Mouse (Mus musculus) limb, embryonic 11.5 days (tissue): ENCODE results near the gene Btbd18. TPM values are rescaled to one million over a fixed set of nuclear protein-coding genes. Genes with fewer than 3 reads are reported as not detected.

Source experiments
- ATAC-seq: fragments of 200-750 bp; cut with Nextera tagmentation; 2 replicates; pipeline ENCODE4 v1.8.0; 2017; ENCODE audit warnings: low read depth; ENCODE audit not compliant: insufficient number of reproducible peaks, low FRiP score, low TSS enrichment
- DNase-seq: peaks from one replicate; pipeline ENCODE4 v3.0.0-alpha.2; 2015; ENCODE audit warnings: low spot score
- H3K27ac ChIP-seq: fragments of 300-500 bp; sonication (generic); replicated peaks from 2 replicates; pipeline ENCODE4 v1.5.1; 2014; ENCODE audit warnings: low read depth, mild to moderate bottlenecking, low read length
- H3K27me3 ChIP-seq: fragments of 300-500 bp; sonication (generic); 2 replicates; pipeline ENCODE4 v1.6.1; 2014; ENCODE audit warnings: mild to moderate bottlenecking, low read length, mixed read lengths; ENCODE audit not compliant: control insufficient read depth, insufficient read depth
- H3K36me3 ChIP-seq: fragments of 300-500 bp; sonication (generic); 2 replicates; pipeline ENCODE4 v1.6.1; 2014; ENCODE audit warnings: mild to moderate bottlenecking, low read length, moderate library complexity, mixed read lengths; ENCODE audit not compliant: control insufficient read depth, insufficient read depth
- H3K4me1 ChIP-seq: fragments of 300-500 bp; sonication (generic); 2 replicates; pipeline ENCODE4 v1.6.1; 2014; ENCODE audit warnings: low read length, mixed read lengths; ENCODE audit not compliant: control insufficient read depth, insufficient read depth
- H3K4me2 ChIP-seq: fragments of 300-500 bp; sonication (generic); 2 replicates; pipeline ENCODE4 v1.6.1; 2014; ENCODE audit warnings: low read depth, mild to moderate bottlenecking, moderate library complexity; ENCODE audit not compliant: severe bottlenecking
- H3K4me3 ChIP-seq: fragments of 300-500 bp; sonication (generic); 2 replicates; pipeline ENCODE4 v1.5.1; 2014; ENCODE audit warnings: low read depth, low read length
- H3K9ac ChIP-seq: fragments of 300-500 bp; sonication (generic); 2 replicates; pipeline ENCODE4 v1.6.1; 2014; ENCODE audit warnings: mild to moderate bottlenecking, low read length
- H3K9me3 ChIP-seq: fragments of 300-500 bp; sonication (generic); 2 replicates; pipeline ENCODE4 v1.6.1; 2016; ENCODE audit warnings: low read length; ENCODE audit not compliant: control insufficient read depth
- WGBS: fragments of 180-500 bp; shearing (Covaris S2); extraction: QIAGEN DNeasy Blood & Tissue Kit; methylation state at CpG from one replicate; pipeline ENCODE4 v1.1.7; 2014; 5-methylcytosine and 5-hydroxymethylcytosine counted together
- polyA plus RNA-seq: library from polyadenylated mRNA; unstranded; fragments of >200 nt; fragmentation: Nextera tagmentation; extraction: Ambion mirVana; gene quantifications from 2 replicates; pipeline ENCODE4 v1.2.1, GENCODE M21; 2014

Gene Btbd18
- polyA plus RNA-seq, 1 experiment from 2014 or later: 0.37 TPM

DNA sequence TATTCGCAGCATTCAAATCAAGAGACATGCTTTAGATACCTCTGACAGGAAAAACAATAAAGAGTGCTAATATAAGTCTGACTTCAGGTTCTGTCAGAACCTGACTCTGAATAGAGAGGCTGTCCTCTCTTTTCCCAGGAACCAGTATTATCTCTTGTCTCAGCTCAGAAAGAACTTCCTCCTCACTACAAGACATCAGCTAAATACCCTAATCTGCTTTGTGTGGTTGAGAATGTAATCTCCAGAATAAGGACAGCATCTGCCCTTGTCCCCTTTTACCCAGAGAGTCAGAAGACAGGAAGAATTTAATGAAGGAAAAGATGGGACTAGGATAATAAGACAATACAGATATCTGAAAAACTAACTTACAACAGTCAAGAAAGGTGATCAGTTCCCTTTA is 44.6 kb downstream of the Btbd18 start:
- no peak overlapping the region for H3K27ac ChIP-seq
- no peaks in the 10 kb centered on the region for H3K9me3 ChIP-seq
- no peaks in the 10 kb centered on the region for H3K4me1 ChIP-seq
- H3K27me3 ChIP-seq: no peaks in the 10 kb centered on the region
- DNase-seq (no peak), ATAC-seq (no peak)
- no peak overlapping the region for H3K4me3 ChIP-seq
- no peak overlapping the region for H3K4me2 ChIP-seq
- WGBS: 90% methylated on average over 1 of the region's 1 CpGs
- H3K9ac ChIP-seq: no peak overlapping the region
- peaks cover 3% of the 10 kb centered on the region; the same call in 1 of the 2 replicates for H3K36me3 ChIP-seq

GRCm38 (mm10) chr2:84704329-84704728 is 45.5 kb downstream of the Btbd18 start:
- DNase-seq (no peak), ATAC-seq (no peak)
- no peaks in the 10 kb centered on the region for H3K4me1 ChIP-seq
- H3K27ac ChIP-seq: no peak overlapping the region
- peaks cover 5% of the 10 kb centered on the region; the same call in 1 of the 2 replicates for H3K36me3 ChIP-seq
- no peaks in the 10 kb centered on the region for H3K9me3 ChIP-seq
- no peak overlapping the region for H3K9ac ChIP-seq
- H3K27me3 ChIP-seq: no peaks in the 10 kb centered on the region
- H3K4me2 ChIP-seq: no peak overlapping the region
- WGBS: 81% methylated on average over 5 of the region's 5 CpGs
- no peak overlapping the region for H3K4me3 ChIP-seq

DNA sequence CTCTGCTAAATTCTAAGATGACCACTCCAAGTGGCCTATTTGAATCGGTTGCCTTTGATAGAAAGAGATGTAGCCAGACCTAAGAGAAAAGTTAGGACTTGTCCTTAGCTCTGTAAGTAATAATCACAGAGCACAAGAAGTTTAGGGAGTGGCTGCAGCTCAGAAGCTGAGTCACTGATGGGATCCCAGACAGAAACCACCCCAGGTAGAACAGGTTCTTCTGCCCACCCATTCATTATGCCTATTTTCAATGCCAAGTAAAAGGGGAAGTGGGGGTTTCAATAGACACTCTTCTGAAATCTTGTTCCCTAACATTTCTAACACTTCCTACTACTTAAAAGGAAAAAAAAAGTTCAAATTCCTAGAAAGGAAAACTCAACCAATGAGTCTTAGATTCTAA is 46.4 kb downstream of the Btbd18 start:
- WGBS: 93% methylated on average over 1 of the region's 1 CpGs
- no peak for DNase-seq
- no peaks in the 10 kb centered on the region for H3K27me3 ChIP-seq
- no peak overlapping the region for H3K9ac ChIP-seq
- no peaks in the 10 kb centered on the region for H3K9me3 ChIP-seq
- no peak for ATAC-seq
- H3K27ac ChIP-seq: no peak overlapping the region
- H3K4me1 ChIP-seq: no peaks in the 10 kb centered on the region
- H3K4me3 ChIP-seq: no peak overlapping the region
- H3K4me2 ChIP-seq: no peak overlapping the region
- peaks cover 4% of the 10 kb centered on the region; the same call in 1 of the 2 replicates for H3K36me3 ChIP-seq

- Histone ChIP-seq H3K9me3 (no peaks in the 10 kb centered on the region), H3K36me3 (peaks cover 5% of the 10 kb centered on the region; the same call in 1 of the 2 replicates), H3K4me3 (no peak overlapping the region), H3K27me3 (no peaks in the 10 kb centered on the region), H3K9ac (no peak overlapping the region), H3K4me1 (no peaks in the 10 kb centered on the region), H3K27ac (no peak overlapping the region), H3K4me2 (no peak overlapping the region)
- DNase-seq (no peak), ATAC-seq (no peak)
- WGBS: 31% methylated on average over 1 of the region's 1 CpGs
Observed at GRCm38 (mm10) chr2:84707523-84707922, 48.6 kb downstream of the Btbd18 start.

DNA sequence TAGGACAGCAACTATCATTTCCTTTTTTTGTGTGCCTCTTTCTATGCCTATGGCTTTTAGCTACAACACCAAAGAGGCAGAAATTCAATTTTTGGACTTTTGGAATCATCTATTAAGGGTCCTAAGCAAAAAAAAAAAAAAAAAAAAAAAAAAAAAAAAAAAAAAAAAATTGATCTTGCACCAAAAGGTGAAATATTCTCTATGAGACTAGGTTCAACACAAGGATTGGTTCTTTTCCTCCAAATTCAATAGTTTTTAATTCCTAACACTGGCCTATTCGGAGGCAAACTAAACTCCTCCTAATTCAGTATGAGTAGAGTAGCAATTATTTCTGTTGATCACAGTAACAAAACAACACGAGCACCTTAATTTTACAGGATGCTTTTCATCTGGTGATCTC is 53.0 kb downstream of the Btbd18 start:
- H3K4me2 ChIP-seq: no peak overlapping the region
- no peak overlapping the region for H3K27ac ChIP-seq
- no peaks in the 10 kb centered on the region for H3K27me3 ChIP-seq
- no peak overlapping the region for H3K9ac ChIP-seq
- H3K9me3 ChIP-seq: no peaks in the 10 kb centered on the region
- H3K4me1 ChIP-seq: 0 out of 2 replicates have a peak, but pooled peaks cover 3% of the 10 kb centered on the region
- ATAC-seq (no peak), DNase-seq (no peak)
- no peak overlapping the region for H3K4me3 ChIP-seq
- WGBS: 88% methylated on average over 2 of the region's 2 CpGs
- peaks cover 5% of the 10 kb centered on the region; the same call in 1 of the 2 replicates for H3K36me3 ChIP-seq

- Histone ChIP-seq H3K4me3 (peak overlapping the region; percentile 90), H3K4me1 (0 out of 2 replicates have a peak, but pooled peaks cover 3% of the 10 kb centered on the region), H3K27me3 (no peaks in the 10 kb centered on the region), H3K27ac (peak overlapping the region; percentile 96), H3K9ac (peak overlapping the region; percentile 86), H3K9me3 (no peaks in the 10 kb centered on the region), H3K36me3 (peaks cover 2% of the 10 kb centered on the region; the same call in 1 of the 2 replicates), H3K4me2 (peak overlapping the region; percentile 53)
- DNase-seq (no peak), ATAC-seq (peak; percentile 19)
- WGBS: 3% methylated on average over 24 of the region's 26 CpGs
Observed at GRCm38 (mm10) chr2:84714422-84714810, 55.5 kb downstream of the Btbd18 start.

GRCm38 (mm10) chr2:84714811-84715561 is 56.1 kb downstream of the Btbd18 start, which contains the start of gene Zdhhc5:
Gene Zdhhc5, minus strand, starts transcription at chr2:84715180.
- 0% methylated on average over 103 of the region's 107 CpGs for WGBS

DNA sequence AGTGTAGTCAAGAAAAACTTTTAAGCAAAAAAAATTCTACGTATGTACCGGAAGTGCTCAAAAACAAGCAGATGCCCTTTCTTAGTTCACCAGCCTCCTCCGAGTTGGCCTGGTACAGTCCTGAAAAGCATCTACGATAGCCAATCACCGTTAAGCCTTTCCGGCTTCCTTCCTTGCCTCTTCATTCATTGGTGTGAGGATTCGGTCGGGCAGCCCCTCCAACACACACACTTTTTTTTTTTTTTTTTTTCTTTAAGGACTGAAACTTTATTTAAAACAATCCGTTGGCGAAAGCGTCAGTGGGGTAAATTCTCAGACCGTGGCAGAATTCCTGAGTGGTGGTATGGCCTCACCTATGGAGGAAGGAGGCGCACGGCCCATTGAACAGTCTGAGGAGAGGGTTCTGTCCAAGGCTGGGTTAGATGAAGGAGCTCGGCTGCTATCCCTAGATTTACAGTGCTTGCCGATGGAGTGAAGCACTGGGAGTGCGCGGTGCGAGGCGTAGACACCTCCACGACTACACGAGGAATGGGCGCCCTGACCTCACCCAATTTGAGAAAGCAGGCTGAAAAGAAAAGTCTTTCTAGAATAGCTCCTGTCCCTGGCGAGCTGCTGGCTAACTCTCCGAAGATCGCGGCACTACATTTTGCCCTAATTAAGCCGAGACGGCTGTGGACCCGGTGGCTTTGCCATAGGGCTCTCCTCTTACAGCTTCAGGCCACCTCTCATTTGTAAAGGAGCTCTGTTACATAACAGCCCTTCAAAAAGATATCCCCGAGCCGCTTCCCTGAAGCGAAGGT is 56.9 kb downstream of the Btbd18 start:
- Histone ChIP-seq H3K9ac (peak overlapping the region; percentile 86), H3K9me3 (no peaks in the 10 kb centered on the region), H3K4me2 (peak overlapping the region; percentile 60), H3K27ac (peak overlapping the region; percentile 96), H3K36me3 (no peaks in the 10 kb centered on the region), H3K4me3 (peak overlapping the region; percentile 90), H3K27me3 (no peaks in the 10 kb centered on the region), H3K4me1 (0 out of 2 replicates have a peak, but pooled peaks cover 3% of the 10 kb centered on the region)
- ATAC-seq: peak; percentile 96
- WGBS: under 1% methylated on average over 33 of the region's 33 CpGs
- no peak for DNase-seq

More at GRCm38 (mm10) chr2:84714811-84715561, 56.1 kb downstream of the Btbd18 start, which contains the start of gene Zdhhc5:
- H3K36me3 ChIP-seq: 0 out of 2 replicates have a peak, but pooled peaks cover 2% of the 10 kb centered on the region
- DNase-seq: peak; percentile 98
- ATAC-seq: peak; percentile 93
- H3K9ac ChIP-seq: peak within 1 kb of the TSS; percentile 86
- no peaks in the 10 kb centered on the region for H3K27me3 ChIP-seq
- H3K4me1 ChIP-seq: 0 out of 2 replicates have a peak, but pooled peaks cover 3% of the 10 kb centered on the region
- H3K4me3 ChIP-seq: peak within 1 kb of the TSS; percentile 90
- H3K9me3 ChIP-seq: no peaks in the 10 kb centered on the region
- H3K4me2 ChIP-seq: peak within 1 kb of the TSS; percentile 60
- peak within 1 kb of the TSS; percentile 96 for H3K27ac ChIP-seq
